Mouse (Mus musculus) ES-Bruce4 (cell line): ENCODE measurements around the gene Gm49342.
"Not testable (repeated sequence)": the region's sequence is repeated elsewhere in the genome, so short reads cannot be mapped to it uniquely, and the experiment has no call there.

Experiments
- CTCF ChIP-seq: IDR thresholded peaks from one replicate; pipeline ENCODE4 v1.8.1; 2011; ENCODE audit warnings: low read depth, low read length
- EP300 ChIP-seq: IDR thresholded peaks from 2 replicates; pipeline ENCODE4 v1.6.1; 2011; ENCODE audit warnings: low read depth, low read length; ENCODE audit not compliant: insufficient read depth
- POLR2A ChIP-seq: IDR thresholded peaks from one replicate; pipeline ENCODE4 v1.8.1; 2011; ENCODE audit warnings: low read length; ENCODE audit not compliant: insufficient read depth

DNA sequence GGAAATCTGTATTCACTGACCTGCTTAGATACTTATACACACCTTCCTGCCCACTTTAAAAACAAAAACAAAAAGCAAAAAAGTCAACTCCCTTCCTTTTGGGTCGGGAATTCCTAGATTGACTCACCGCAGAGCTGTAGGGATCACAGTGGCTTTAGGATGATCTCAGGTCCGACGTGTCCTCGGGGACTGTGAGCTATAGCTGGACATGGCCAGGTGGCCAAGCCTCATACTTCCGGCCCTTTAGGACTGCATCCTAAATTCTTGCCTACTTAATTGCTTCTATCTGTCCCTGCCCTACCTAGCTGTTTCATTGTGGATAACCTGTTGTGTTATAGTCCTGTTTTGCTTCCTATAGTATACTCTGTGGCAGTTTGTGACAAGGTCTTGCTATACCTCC, 764 bp downstream of the Gm49342 start:
- TF ChIP-seq CTCF, POLR2A, EP300: not testable (repeated sequence)
